Mouse (Mus musculus) MEL (cell line): ENCODE measurements around the gene Pdzd8. TPM values are rescaled to one million over a fixed set of nuclear protein-coding genes. Genes with fewer than 3 reads are reported as not detected.

ENCODE experiments used
- DNase-seq: peaks from one replicate; pipeline ENCODE4 v3.0.0; 2011; ENCODE audit warnings: low read depth, low spot score
- H3K27ac ChIP-seq: 2 replicates; pipeline ENCODE4 v1.5.1; 2012; ENCODE audit warnings: low read depth, mild to moderate bottlenecking, control low read depth, low read length, moderate library complexity; ENCODE audit not compliant: control insufficient read depth
- H3K27me3 ChIP-seq, 2 experiments: fragments of 150-350 bp in 1 of 2; sonication (generic) in 1 of 2; 2 replicates each; pipeline ENCODE4 v1.6.1; 2012; ENCODE audit warnings: low read length in 2 of 2, mild to moderate bottlenecking in 2 of 2, improper control_type of control experiment in 1 of 2, moderate library complexity in 1 of 2; ENCODE audit not compliant: insufficient read depth in 2 of 2, control insufficient read depth in 1 of 2
- H3K36me3 ChIP-seq, 2 experiments: 2 replicates each; pipeline ENCODE4 v1.6.1; 2012 to 2014; ENCODE audit warnings: low read length in 2 of 2, improper control_type of control experiment in 1 of 2, inconsistent platforms in 1 of 2, mild to moderate bottlenecking in 1 of 2; ENCODE audit not compliant: insufficient read depth in 2 of 2, control insufficient read depth in 1 of 2
- H3K4me1 ChIP-seq, 2 experiments: fragments of 150-350 bp in 1 of 2; sonication (generic) in 1 of 2; 2 replicates each; pipeline ENCODE4 v1.6.1; 2012; ENCODE audit warnings: low read length in 2 of 2, improper control_type of control experiment in 1 of 2, mild to moderate bottlenecking in 1 of 2; ENCODE audit not compliant: insufficient read depth in 2 of 2, control insufficient read depth in 1 of 2
- H3K4me3 ChIP-seq, 2 experiments: fragments of 150-350 bp in 1 of 2; sonication (generic) in 1 of 2; 2 replicates each; pipeline ENCODE4 v1.5.1; 2012; ENCODE audit warnings: low read depth in 2 of 2, low read length in 2 of 2, mild to moderate bottlenecking in 2 of 2, moderate library complexity in 2 of 2, control low read depth in 1 of 2, improper control_type of control experiment in 1 of 2; ENCODE audit not compliant: control insufficient read depth in 1 of 2, insufficient read depth in 1 of 2
- H3K79me2 ChIP-seq: 2 replicates; pipeline ENCODE4 v1.6.1; 2012; ENCODE audit warnings: mild to moderate bottlenecking, low read length, moderate library complexity; ENCODE audit not compliant: control insufficient read depth, poor library complexity, insufficient read depth
- H3K9ac ChIP-seq: 2 replicates; pipeline ENCODE4 v1.6.1; 2012; ENCODE audit warnings: low read depth, mild to moderate bottlenecking, control low read depth, low read length, moderate library complexity; ENCODE audit not compliant: control insufficient read depth, poor library complexity, severe bottlenecking
- H3K9me3 ChIP-seq: fragments of 150-350 bp; sonication (generic); replicated peaks from 2 replicates; pipeline ENCODE4 v1.6.1; 2012; ENCODE audit warnings: mild to moderate bottlenecking, low read length, improper control_type of control experiment, moderate library complexity; ENCODE audit not compliant: insufficient read depth
- CHD1 ChIP-seq: IDR thresholded peaks from 2 replicates; pipeline ENCODE4 v1.6.1; 2012; ENCODE audit warnings: low read depth, mild to moderate bottlenecking, inconsistent platforms, low read length, improper control_type of control experiment
- EP300 ChIP-seq, 2 experiments: IDR thresholded peaks; 2 replicates each; pipeline ENCODE4 v1.6.1; 2011; ENCODE audit warnings: improper control_type of control experiment in 2 of 2, low read length in 2 of 2, low read depth in 1 of 2, mild to moderate bottlenecking in 1 of 2
- GABPA ChIP-seq: IDR thresholded peaks from 2 replicates; pipeline ENCODE4 v1.6.1; 2012; ENCODE audit warnings: low read depth, mild to moderate bottlenecking, inconsistent platforms, low read length, improper control_type of control experiment, moderate library complexity
- GATA1 ChIP-seq: IDR thresholded peaks from 2 replicates; pipeline ENCODE4 v1.6.1; 2011; ENCODE audit warnings: low read depth, low read length, improper control_type of control experiment
- JUND ChIP-seq: IDR thresholded peaks from 2 replicates; pipeline ENCODE4 v1.6.1; 2011; ENCODE audit warnings: low read depth, mild to moderate bottlenecking, improper control_type of control experiment, low read length
- MAFK ChIP-seq: IDR thresholded peaks from 2 replicates; pipeline ENCODE4 v1.6.1; 2011; ENCODE audit warnings: low read depth, mild to moderate bottlenecking, low read length, improper control_type of control experiment, borderline replicate concordance
- MEF2A ChIP-seq: IDR thresholded peaks from 2 replicates; pipeline ENCODE4 v1.6.1; 2014; ENCODE audit warnings: low read depth, mild to moderate bottlenecking, inconsistent platforms, low read length, improper control_type of control experiment; ENCODE audit not compliant: poor library complexity, insufficient replicate concordance, severe bottlenecking; ENCODE audit errors: extremely low read depth
- MYB ChIP-seq: IDR thresholded peaks from 2 replicates; pipeline ENCODE4 v1.6.1; 2011; ENCODE audit warnings: mild to moderate bottlenecking, low read depth, low read length, improper control_type of control experiment
- NELFE ChIP-seq: IDR thresholded peaks from 2 replicates; pipeline ENCODE4 v1.6.1; 2011; ENCODE audit warnings: low read depth, low read length, improper control_type of control experiment
- POLR2AphosphoS5 ChIP-seq: IDR thresholded peaks from 2 replicates; pipeline ENCODE4 v1.6.1; 2012; ENCODE audit warnings: low read depth, borderline replicate concordance, mild to moderate bottlenecking, inconsistent platforms, low read length, moderate library complexity, mixed read lengths
- RCOR1 ChIP-seq: IDR thresholded peaks from 2 replicates; pipeline ENCODE4 v1.6.1; 2012; ENCODE audit warnings: low read depth, mild to moderate bottlenecking, inconsistent platforms, low read length, improper control_type of control experiment
- SIN3A ChIP-seq: IDR thresholded peaks from 2 replicates; pipeline ENCODE4 v1.6.1; 2012; ENCODE audit warnings: low read length, improper control_type of control experiment, inconsistent platforms
- USF1 ChIP-seq: IDR thresholded peaks from 2 replicates; pipeline ENCODE4 v1.6.1; 2014; ENCODE audit warnings: low read depth, mild to moderate bottlenecking, inconsistent platforms, low read length, improper control_type of control experiment, moderate library complexity
- USF2 ChIP-seq, 2 experiments: IDR thresholded peaks; 2 replicates each; pipeline ENCODE4 v1.6.1; 2011 to 2012; ENCODE audit warnings: improper control_type of control experiment in 2 of 2, low read length in 2 of 2, borderline replicate concordance in 1 of 2, inconsistent platforms in 1 of 2, low read depth in 1 of 2, mild to moderate bottlenecking in 1 of 2; ENCODE audit not compliant: insufficient read depth in 1 of 2
- ZKSCAN1 ChIP-seq: IDR thresholded peaks from 2 replicates; pipeline ENCODE4 v1.6.1; 2012; ENCODE audit warnings: low read depth, mild to moderate bottlenecking, inconsistent platforms, low read length, improper control_type of control experiment, moderate library complexity
- polyA plus RNA-seq, 2 experiments: library from polyadenylated mRNA; stranded (reverse) in 1 of 2; unstranded in 1 of 2; fragments of >175 nt in 1 of 2; fragments of >200 nt in 1 of 2; gene quantifications; 2 replicates each; pipeline versions ENCODE4 v1.2.1 to v1.2.4; 2012; ENCODE audit warnings: low replicate concordance in 2 of 2, low read depth in 1 of 2; ENCODE audit not compliant: insufficient read length in 2 of 2, insufficient read depth in 1 of 2, missing spikeins in 1 of 2
- total RNA-seq: library from RNA; depleted of rRNA; stranded (reverse); fragments of 300-350 nt; gene quantifications from 2 replicates; pipeline ENCODE4 v1.2.3, GENCODE M21; 2012

Gene Pdzd8
- total and polyA plus RNA-seq, 3 experiments, result 46.4 to 137 (median 49.8) TPM

DNA sequence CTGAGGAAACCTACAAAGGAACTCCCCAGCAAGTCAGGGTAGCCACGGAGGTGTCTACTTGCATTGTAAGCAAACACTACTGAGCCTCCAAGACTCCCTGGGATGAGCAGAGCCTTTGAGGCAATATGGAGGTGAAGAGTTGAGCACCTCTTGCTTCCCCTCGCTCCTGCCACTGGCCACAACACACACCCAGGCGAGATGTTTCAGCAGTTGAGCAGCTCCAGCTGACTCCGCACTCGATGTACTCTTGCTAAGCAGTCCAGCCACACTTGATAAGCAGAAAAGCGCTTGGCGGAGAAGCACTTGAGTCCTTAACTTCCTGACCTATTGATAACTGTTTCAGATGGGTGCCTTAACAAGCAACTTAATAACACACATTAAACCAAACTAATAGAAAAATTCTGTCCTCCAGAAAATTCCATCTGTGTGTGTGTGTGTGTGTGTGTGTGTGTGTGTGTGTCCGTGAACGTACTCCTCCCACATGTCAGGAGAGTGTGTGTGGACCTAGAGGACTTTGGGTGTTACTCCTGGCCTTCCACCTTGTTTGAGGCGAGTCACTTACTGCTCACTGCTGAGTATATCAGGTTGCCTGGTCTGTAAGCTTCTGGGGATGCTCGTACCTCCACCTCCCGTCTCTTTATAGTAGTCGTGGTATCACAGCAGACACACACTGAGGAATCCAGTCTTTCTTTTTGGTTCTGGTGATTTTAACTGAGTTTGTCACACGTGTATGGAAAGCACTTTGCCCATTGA, 11.4 kb upstream of the Pdzd8 start:
- Histone ChIP-seq H3K9ac (peak overlapping the region; percentile 42), H3K4me3 (peak overlapping the region; percentile 13 to 41), H3K4me1 (peaks cover 51 to 62% of the 10 kb centered on the region in 2 experiments), H3K36me3 (peaks cover 0 to 60% of the 10 kb centered on the region in 2 experiments; a peak in 2 of 4 replicates), H3K79me2 (no peaks in the 10 kb centered on the region), H3K9me3 (no peaks in the 10 kb centered on the region), H3K27ac (peak overlapping the region; percentile 29), H3K27me3 (no peaks in the 10 kb centered on the region)
- DNase-seq, result peak; percentile 86
- TF ChIP-seq GATA1 (peak; percentile 74), RCOR1 (no peak)

DNA sequence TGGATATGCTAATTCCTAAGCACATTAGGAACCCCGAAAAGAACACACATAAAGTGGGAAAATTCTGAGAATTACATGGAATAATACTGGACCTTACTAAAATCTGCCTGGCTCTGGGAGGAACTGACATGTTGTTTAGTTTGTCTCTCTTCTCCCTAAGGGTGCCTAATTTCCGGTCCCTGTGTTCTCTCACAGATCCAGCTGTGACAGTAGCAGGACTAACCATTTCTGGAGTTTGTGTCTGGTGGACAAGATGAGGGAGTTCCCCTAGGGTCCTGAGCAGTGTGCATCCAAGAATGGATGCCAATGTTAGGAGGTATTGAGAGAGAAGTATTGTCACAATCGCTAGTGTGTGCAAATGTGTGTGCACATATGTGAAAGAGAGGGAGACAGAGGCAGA, 10.8 kb upstream of the Pdzd8 start:
- peaks cover 0 to 59% of the 10 kb centered on the region in 2 experiments; a peak in 2 of 4 replicates for H3K36me3 ChIP-seq
- no peak for DNase-seq
- H3K4me3 ChIP-seq, result peak overlapping the region; percentile 13 to 41
- H3K9me3 ChIP-seq, result no peaks in the 10 kb centered on the region
- H3K27ac ChIP-seq, result peak overlapping the region; percentile 29
- H3K4me1 ChIP-seq, result peaks cover 51 to 63% of the 10 kb centered on the region in 2 experiments
- H3K9ac ChIP-seq, result peak overlapping the region; percentile 42
- TF ChIP-seq MYB (no peak), POLR2AphosphoS5 (no peak), CHD1 (no peak), MAFK (no peak), MEF2A (no peak), EP300 (IDR thresholded peaks at IDR 0.05; ENCODE audit: low read depth in 1 of 2, low read length in 2 of 2) (no peak), USF2 (IDR thresholded peaks at IDR 0.05; ENCODE audit: borderline replicate concordance in 1 of 2, insufficient read depth in 1 of 2, low read depth in 1 of 2, low read length in 2 of 2) (no peak), SIN3A (no peak), GABPA (no peak), JUND (no peak), USF1 (no peak), ZKSCAN1 (no peak), NELFE (no peak)
- H3K27me3 ChIP-seq, result no peaks in the 10 kb centered on the region
- no peaks in the 10 kb centered on the region for H3K79me2 ChIP-seq
